Mouse (Mus musculus) MEL (cell line): ENCODE data around the gene Slirp. TPM values are rescaled to one million over a fixed set of nuclear protein-coding genes. Genes with fewer than 3 reads are reported as not detected.

Experiments used
- DNase-seq: peaks from one replicate; pipeline ENCODE4 v3.0.0; 2011; ENCODE audit warnings: low read depth, low spot score
- H3K27ac ChIP-seq: 2 replicates; pipeline ENCODE4 v1.5.1; 2012; ENCODE audit warnings: low read depth, mild to moderate bottlenecking, control low read depth, low read length, moderate library complexity; ENCODE audit not compliant: control insufficient read depth
- H3K27me3 ChIP-seq, 2 experiments: fragments of 150-350 bp in 1 of 2; sonication (generic) in 1 of 2; 2 replicates each; pipeline ENCODE4 v1.6.1; 2012; ENCODE audit warnings: low read length in 2 of 2, mild to moderate bottlenecking in 2 of 2, improper control_type of control experiment in 1 of 2, moderate library complexity in 1 of 2; ENCODE audit not compliant: insufficient read depth in 2 of 2, control insufficient read depth in 1 of 2
- H3K36me3 ChIP-seq, 2 experiments: 2 replicates each; pipeline ENCODE4 v1.6.1; 2012 to 2014; ENCODE audit warnings: low read length in 2 of 2, improper control_type of control experiment in 1 of 2, inconsistent platforms in 1 of 2, mild to moderate bottlenecking in 1 of 2; ENCODE audit not compliant: insufficient read depth in 2 of 2, control insufficient read depth in 1 of 2
- H3K4me1 ChIP-seq, 2 experiments: fragments of 150-350 bp in 1 of 2; sonication (generic) in 1 of 2; 2 replicates each; pipeline ENCODE4 v1.6.1; 2012; ENCODE audit warnings: low read length in 2 of 2, improper control_type of control experiment in 1 of 2, mild to moderate bottlenecking in 1 of 2; ENCODE audit not compliant: insufficient read depth in 2 of 2, control insufficient read depth in 1 of 2
- H3K4me3 ChIP-seq, 2 experiments: fragments of 150-350 bp in 1 of 2; sonication (generic) in 1 of 2; 2 replicates each; pipeline ENCODE4 v1.5.1; 2012; ENCODE audit warnings: low read depth in 2 of 2, low read length in 2 of 2, mild to moderate bottlenecking in 2 of 2, moderate library complexity in 2 of 2, control low read depth in 1 of 2, improper control_type of control experiment in 1 of 2; ENCODE audit not compliant: control insufficient read depth in 1 of 2, insufficient read depth in 1 of 2
- H3K79me2 ChIP-seq: 2 replicates; pipeline ENCODE4 v1.6.1; 2012; ENCODE audit warnings: mild to moderate bottlenecking, low read length, moderate library complexity; ENCODE audit not compliant: control insufficient read depth, poor library complexity, insufficient read depth
- H3K9ac ChIP-seq: 2 replicates; pipeline ENCODE4 v1.6.1; 2012; ENCODE audit warnings: low read depth, mild to moderate bottlenecking, control low read depth, low read length, moderate library complexity; ENCODE audit not compliant: control insufficient read depth, poor library complexity, severe bottlenecking
- H3K9me3 ChIP-seq: fragments of 150-350 bp; sonication (generic); replicated peaks from 2 replicates; pipeline ENCODE4 v1.6.1; 2012; ENCODE audit warnings: mild to moderate bottlenecking, low read length, improper control_type of control experiment, moderate library complexity; ENCODE audit not compliant: insufficient read depth
- CTCF ChIP-seq, 3 experiments: IDR thresholded peaks in 2 of 3; conservative IDR thresholded peaks in 1 of 3; 2 replicates each; pipeline ENCODE4 v1.5.1; 2011 to 2012; ENCODE audit warnings: low read length in 3 of 3, low read depth in 2 of 3, mild to moderate bottlenecking in 2 of 3, improper control_type of control experiment in 1 of 3, inconsistent platforms in 1 of 3, mixed read lengths in 1 of 3, moderate library complexity in 1 of 3; ENCODE audit not compliant: control insufficient read depth in 1 of 3, insufficient read depth in 1 of 3, poor library complexity in 1 of 3, severe bottlenecking in 1 of 3
- E2F4 ChIP-seq: IDR thresholded peaks from 2 replicates; pipeline ENCODE4 v1.6.1; 2011; ENCODE audit warnings: low read depth, low read length, improper control_type of control experiment, borderline replicate concordance
- ETS1 ChIP-seq: IDR thresholded peaks from 2 replicates; pipeline ENCODE4 v1.6.1; 2012; ENCODE audit warnings: low read depth, mild to moderate bottlenecking, inconsistent platforms, low read length, improper control_type of control experiment, moderate library complexity
- GATA1 ChIP-seq: IDR thresholded peaks from 2 replicates; pipeline ENCODE4 v1.6.1; 2011; ENCODE audit warnings: low read depth, low read length, improper control_type of control experiment
- HCFC1 ChIP-seq: IDR thresholded peaks from 2 replicates; pipeline ENCODE4 v1.6.1; 2012; ENCODE audit warnings: low read depth, mild to moderate bottlenecking, inconsistent platforms, low read length, improper control_type of control experiment, moderate library complexity
- KAT2A ChIP-seq: conservative IDR thresholded peaks from 2 replicates; pipeline ENCODE4 v1.6.1; 2012; ENCODE audit warnings: low read depth, low read length, improper control_type of control experiment, inconsistent platforms
- MAFK ChIP-seq: IDR thresholded peaks from 2 replicates; pipeline ENCODE4 v1.6.1; 2011; ENCODE audit warnings: low read depth, mild to moderate bottlenecking, low read length, improper control_type of control experiment, borderline replicate concordance
- MAZ ChIP-seq: IDR thresholded peaks from 2 replicates; pipeline ENCODE4 v1.6.1; 2012; ENCODE audit warnings: low read depth, mild to moderate bottlenecking, inconsistent platforms, low read length, improper control_type of control experiment
- MYC ChIP-seq: IDR thresholded peaks from 2 replicates; pipeline ENCODE4 v1.6.1; 2011; ENCODE audit warnings: low read depth, mild to moderate bottlenecking, low read length, improper control_type of control experiment, moderate library complexity
- NELFE ChIP-seq: IDR thresholded peaks from 2 replicates; pipeline ENCODE4 v1.6.1; 2011; ENCODE audit warnings: low read depth, low read length, improper control_type of control experiment
- POLR2A ChIP-seq, 2 experiments: IDR thresholded peaks; 2 replicates each; pipeline ENCODE4 v1.6.1; 2011 to 2012; ENCODE audit warnings: low read length in 2 of 2, mild to moderate bottlenecking in 2 of 2, control low read depth in 1 of 2, improper control_type of control experiment in 1 of 2, low read depth in 1 of 2, moderate library complexity in 1 of 2; ENCODE audit not compliant: control insufficient read depth in 1 of 2, insufficient read depth in 1 of 2, poor library complexity in 1 of 2
- POLR2AphosphoS2 ChIP-seq: IDR thresholded peaks from 2 replicates; pipeline ENCODE4 v1.6.1; 2011; ENCODE audit warnings: low read length, improper control_type of control experiment
- RCOR1 ChIP-seq: IDR thresholded peaks from 2 replicates; pipeline ENCODE4 v1.6.1; 2012; ENCODE audit warnings: low read depth, mild to moderate bottlenecking, inconsistent platforms, low read length, improper control_type of control experiment
- SMC3 ChIP-seq: IDR thresholded peaks from 2 replicates; pipeline ENCODE4 v1.6.1; 2011; ENCODE audit warnings: low read depth, low read length, improper control_type of control experiment
- TAL1 ChIP-seq: IDR thresholded peaks from 2 replicates; pipeline ENCODE4 v1.6.1; 2012; ENCODE audit warnings: mild to moderate bottlenecking, inconsistent platforms, low read length, moderate library complexity, mixed read lengths
- TBP ChIP-seq: IDR thresholded peaks from 2 replicates; pipeline ENCODE4 v1.8.0; 2011; ENCODE audit warnings: low read depth, low read length, improper control_type of control experiment
- ZKSCAN1 ChIP-seq: IDR thresholded peaks from 2 replicates; pipeline ENCODE4 v1.6.1; 2012; ENCODE audit warnings: low read depth, mild to moderate bottlenecking, inconsistent platforms, low read length, improper control_type of control experiment, moderate library complexity
- polyA plus RNA-seq, 2 experiments: library from polyadenylated mRNA; stranded (reverse) in 1 of 2; unstranded in 1 of 2; fragments of >175 nt in 1 of 2; fragments of >200 nt in 1 of 2; gene quantifications; 2 replicates each; pipeline versions ENCODE4 v1.2.1 to v1.2.4; 2012; ENCODE audit warnings: low replicate concordance in 2 of 2, low read depth in 1 of 2; ENCODE audit not compliant: insufficient read length in 2 of 2, insufficient read depth in 1 of 2, missing spikeins in 1 of 2
- total RNA-seq: library from RNA; depleted of rRNA; stranded (reverse); fragments of 300-350 nt; gene quantifications from 2 replicates; pipeline ENCODE4 v1.2.3, GENCODE M21; 2012

The Slirp gene
- total and polyA plus RNA-seq, 3 experiments: 166 to 182 TPM; not detected in 1

DNA sequence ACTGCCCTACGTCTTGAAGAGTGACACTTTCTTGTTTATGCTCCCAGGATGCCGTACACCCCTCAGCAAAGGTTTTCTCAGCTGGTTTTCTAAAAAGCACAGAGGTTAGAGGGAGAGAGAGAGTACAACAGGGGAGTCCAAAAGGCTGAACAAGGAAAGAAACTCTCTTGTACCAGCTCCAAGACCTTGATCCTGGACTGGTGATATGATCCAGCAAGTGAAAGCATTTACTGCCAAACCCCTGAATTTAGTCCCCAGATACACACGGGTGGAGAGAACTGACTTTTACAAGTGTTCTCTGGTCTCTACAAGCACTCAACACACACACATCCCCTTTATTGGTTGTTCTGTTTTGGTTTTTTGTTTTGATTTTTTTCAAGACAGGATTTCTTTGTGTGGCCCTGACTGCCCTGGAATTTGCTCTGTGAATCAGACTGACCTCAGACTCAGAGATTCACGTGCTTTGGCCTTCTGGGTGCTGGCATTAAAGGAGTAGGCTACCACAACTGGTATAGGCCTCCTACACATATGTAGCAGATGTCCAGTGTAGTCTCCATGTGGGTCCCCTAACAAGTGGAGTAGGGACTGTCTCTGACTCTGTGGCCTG lies 45.8 kb upstream of the Slirp start:
- no peak for TF ChIP-seq POLR2AphosphoS2
- TF ChIP-seq MAZ: no peak
- TF ChIP-seq MAFK: no peak
- TF ChIP-seq POLR2A (IDR thresholded peaks at IDR 0.05; ENCODE audit: control insufficient read depth in 1 of 2, insufficient read depth in 1 of 2, low read depth in 1 of 2, low read length in 2 of 2, poor library complexity in 1 of 2): no peak
- no peak for TF ChIP-seq CTCF (IDR thresholded peaks at IDR 0.05 in 2 of 3, conservative IDR thresholded peaks at IDR 0.05 in 1 of 3; ENCODE audit: control insufficient read depth in 1 of 3, insufficient read depth in 1 of 3, low read depth in 2 of 3, low read length in 3 of 3, poor library complexity in 1 of 3, severe bottlenecking in 1 of 3)
- TF ChIP-seq ZKSCAN1: no peak
- TF ChIP-seq TBP: no peak
- Histone ChIP-seq H3K9ac (no peak overlapping the region), H3K9me3 (no peaks in the 10 kb centered on the region), H3K27ac (no peak overlapping the region), H3K4me1 (no peaks in the 10 kb centered on the region), H3K4me3 (no peak overlapping the region), H3K36me3 (no peaks in the 10 kb centered on the region), H3K79me2 (no peaks in the 10 kb centered on the region), H3K27me3 (no peaks in the 10 kb centered on the region)
- no peak for DNase-seq

DNA sequence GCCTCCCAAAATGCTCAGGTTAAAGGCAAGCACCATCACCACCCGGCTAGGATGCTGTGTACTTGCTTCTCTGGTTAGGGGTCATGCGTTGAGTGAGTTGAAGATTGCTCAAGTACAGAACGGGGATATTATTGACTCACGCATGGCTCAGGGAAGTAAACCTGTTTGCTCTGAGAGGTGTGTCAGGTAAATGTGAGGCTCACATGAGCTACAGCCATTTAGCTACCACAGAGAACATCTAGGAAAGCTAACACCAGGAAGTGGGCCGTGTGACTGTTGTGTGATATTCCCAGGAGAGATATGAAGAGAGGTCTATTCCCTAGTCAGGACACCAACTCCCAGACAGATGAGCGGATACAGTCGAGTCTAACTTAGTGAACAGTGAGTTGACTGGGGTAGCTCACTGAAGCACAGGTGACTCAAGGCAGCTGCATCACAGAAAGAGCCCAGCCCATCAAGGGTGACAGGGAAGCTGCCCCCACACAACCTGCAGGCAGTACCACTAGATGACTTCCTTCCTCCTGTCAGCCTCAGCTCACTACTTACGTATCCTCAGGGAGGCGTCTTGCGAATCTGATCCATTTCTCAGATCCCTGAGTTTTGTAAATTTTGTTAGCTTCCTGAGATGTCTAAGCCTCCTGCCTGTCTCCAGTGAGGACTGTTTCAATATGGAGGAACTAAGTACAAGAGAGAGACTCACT lies 44.4 kb upstream of the Slirp start:
- no peak overlapping the region for H3K27ac ChIP-seq
- DNase-seq: no peak
- H3K27me3 ChIP-seq: no peaks in the 10 kb centered on the region
- H3K4me1 ChIP-seq: no peaks in the 10 kb centered on the region
- no peak overlapping the region for H3K4me3 ChIP-seq
- TF ChIP-seq E2F4 (no peak), TBP (no peak), RCOR1 (no peak), ETS1 (no peak), TAL1 (no peak), SMC3 (no peak)
- no peaks in the 10 kb centered on the region for H3K79me2 ChIP-seq
- H3K9ac ChIP-seq: no peak overlapping the region
- H3K36me3 ChIP-seq: no peaks in the 10 kb centered on the region
- H3K9me3 ChIP-seq: no peaks in the 10 kb centered on the region

DNA sequence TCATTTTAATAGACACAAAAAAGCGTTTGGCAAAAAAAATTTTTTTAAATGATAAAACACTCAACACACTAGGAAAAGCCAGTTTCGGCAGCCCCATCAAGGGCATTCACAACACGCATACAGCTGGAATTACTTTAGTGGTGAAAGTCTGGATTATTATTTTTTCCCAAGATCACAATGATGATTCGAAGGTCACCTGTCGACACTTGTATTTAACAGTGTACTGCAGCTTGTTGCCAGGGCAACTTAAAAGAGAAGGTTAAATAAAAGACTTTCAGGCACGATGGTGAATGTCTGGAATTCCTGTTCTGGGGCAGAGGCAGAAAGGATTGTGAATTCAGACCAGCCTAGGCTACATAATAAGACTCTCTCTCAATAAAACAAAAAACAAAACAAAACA lies 41.8 kb upstream of the Slirp start:
- no peaks in the 10 kb centered on the region for H3K4me1 ChIP-seq
- H3K27me3 ChIP-seq: no peaks in the 10 kb centered on the region
- H3K36me3 ChIP-seq: no peaks in the 10 kb centered on the region
- no peak for DNase-seq
- no peak for TF ChIP-seq MYC
- TF ChIP-seq HCFC1: no peak
- TF ChIP-seq GATA1: no peak
- no peak for TF ChIP-seq KAT2A
- TF ChIP-seq NELFE: no peak
- no peaks in the 10 kb centered on the region for H3K79me2 ChIP-seq
- H3K9ac ChIP-seq: no peak overlapping the region
- no peak overlapping the region for H3K4me3 ChIP-seq
- no peak overlapping the region for H3K27ac ChIP-seq
- no peaks in the 10 kb centered on the region for H3K9me3 ChIP-seq
